Mouse (Mus musculus): ENCODE data around the gene Iqch.

Gene Iqch

GRCm38 (mm10) chr9:63377270-63378142 lies 224.8 kb downstream of the Iqch start, which contains the start of gene Map2k5:
Gene Map2k5 (minus strand): TSS chr9:63377902.
- DNase-seq (ENCODE audit: low read depth, low spot score) = peak; percentile 79

- no peak for DNase-seq (ENCODE audit: low read depth, low spot score)
Observed at GRCm38 (mm10) chr9:63373315-63373714, 229.0 kb downstream of the Iqch start.

- DNase-seq (ENCODE audit: low read depth, low spot score) = no peak
Observed at GRCm38 (mm10) chr9:63372541-63372940, 229.8 kb downstream of the Iqch start.
